20 mouse cellular contexts compared by ENCODE assay signal in the genomic region with DNA sequence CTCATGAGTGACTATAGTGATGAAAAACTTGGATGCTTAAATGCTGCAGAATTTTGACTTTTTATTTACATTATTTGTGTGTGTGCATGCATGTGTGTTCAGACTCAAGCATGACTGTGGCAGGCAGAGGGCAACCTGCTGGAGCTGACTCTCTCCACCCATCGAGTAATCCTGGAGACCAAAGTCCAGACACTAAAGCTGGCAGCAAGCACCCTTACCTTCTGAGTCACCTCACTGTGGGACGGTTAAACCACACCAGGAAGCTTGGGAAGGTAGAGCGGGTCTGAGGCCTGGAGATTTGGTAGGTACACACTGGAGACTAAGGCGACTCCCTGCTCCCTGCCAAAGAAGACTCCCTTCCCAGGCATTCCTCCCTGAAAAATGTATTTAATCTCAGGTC. TPM values are rescaled to one million over a fixed set of nuclear protein-coding genes. Genes with fewer than 3 reads are reported as not detected.
DNase-seq lines count a peak whose midpoint lies in the region; ATAC-seq and TF ChIP-seq lines count a peak whose summit lies in the region.
"Had no signal": no experiment of that assay in that cellular context is flagged by ENCODE, and none has a peak within 500 bp of the region (broad histone marks: within the 10 kb centered on the region; RNA-seq: fewer than 3 reads in every experiment).

No protein-coding gene starts in this region.

- H3K27me3 ChIP-seq in midbrain, embryonic 11.5 days (ENCODE audit: control insufficient read depth, insufficient read depth, low read length), result no peaks in the 10 kb centered on the region
- H3K27me3 ChIP-seq in midbrain, embryonic 16.5 days (ENCODE audit: control insufficient read depth, insufficient read depth, low read depth, low read length), result no peaks in the 10 kb centered on the region
- H3K27me3 ChIP-seq in intestine, embryonic 15.5 days (replicated peaks), result no peaks in the 10 kb centered on the region
- no peaks in the 10 kb centered on the region for H3K27me3 ChIP-seq in stomach, postnatal 0 days (ENCODE audit: control insufficient read depth, insufficient read depth, low read length)
- H3K27me3 ChIP-seq in neural tube, embryonic 15.5 days (replicated peaks), result no peaks in the 10 kb centered on the region
- H3K27me3 ChIP-seq: embryonic facial prominence, embryonic 12.5 days; heart, embryonic 15.5 days had no signal

- no peaks in the 10 kb centered on the region for H3K4me1 ChIP-seq in midbrain, embryonic 11.5 days (ENCODE audit: control insufficient read depth, insufficient read depth, low read length)
- no peaks in the 10 kb centered on the region for H3K4me1 ChIP-seq in midbrain, embryonic 16.5 days (ENCODE audit: control insufficient read depth, insufficient read depth, low read length)
- H3K4me1 ChIP-seq in intestine, embryonic 15.5 days (replicated peaks), result no peaks in the 10 kb centered on the region
- no peaks in the 10 kb centered on the region for H3K4me1 ChIP-seq in stomach, postnatal 0 days (replicated peaks; ENCODE audit: control insufficient read depth, insufficient read depth)
- no peaks in the 10 kb centered on the region for H3K4me1 ChIP-seq in neural tube, embryonic 15.5 days
- H3K4me1 ChIP-seq: embryonic facial prominence, embryonic 12.5 days; heart, embryonic 15.5 days; hindbrain, embryonic 10.5 days had no signal

- H3K4me2 ChIP-seq in midbrain, embryonic 11.5 days, result no peak overlapping the region
- no peak overlapping the region for H3K4me2 ChIP-seq in midbrain, embryonic 16.5 days (ENCODE audit: low read length)
- H3K4me2 ChIP-seq in intestine, embryonic 15.5 days (replicated peaks), result no peak overlapping the region
- no peak overlapping the region for H3K4me2 ChIP-seq in stomach, postnatal 0 days (replicated peaks; ENCODE audit: low read depth)
- no peak overlapping the region for H3K4me2 ChIP-seq in neural tube, embryonic 15.5 days
- H3K4me2 ChIP-seq: embryonic facial prominence, embryonic 12.5 days; heart, embryonic 15.5 days had no signal

- H3K4me3 ChIP-seq in midbrain, embryonic 11.5 days (ENCODE audit: low read depth, low read length), result no peak overlapping the region
- no peak overlapping the region for H3K4me3 ChIP-seq in midbrain, embryonic 16.5 days (ENCODE audit: low read depth, low read length)
- H3K4me3 ChIP-seq in intestine, embryonic 15.5 days (replicated peaks), result no peak overlapping the region
- no peak overlapping the region for H3K4me3 ChIP-seq in stomach, postnatal 0 days (ENCODE audit: low read depth, low read length)
- H3K4me3 ChIP-seq in neural tube, embryonic 15.5 days (replicated peaks), result no peak overlapping the region
- H3K4me3 ChIP-seq: embryonic facial prominence, embryonic 12.5 days; gastrocnemius, adult 2 months; heart, embryonic 15.5 days; hindbrain, embryonic 10.5 days had no signal

- H3K9me3 ChIP-seq in midbrain, embryonic 11.5 days (ENCODE audit: control insufficient read depth, low read length), result no peaks in the 10 kb centered on the region
- 0 out of 2 replicates have a peak, but pooled peaks cover 2% of the 10 kb centered on the region for H3K9me3 ChIP-seq in midbrain, embryonic 16.5 days (replicated peaks; ENCODE audit: control insufficient read depth, low read length, poor library complexity, severe bottlenecking)
- no peaks in the 10 kb centered on the region for H3K9me3 ChIP-seq in intestine, embryonic 15.5 days
- no peaks in the 10 kb centered on the region for H3K9me3 ChIP-seq in stomach, postnatal 0 days (ENCODE audit: control insufficient read depth, low read length)
- no peaks in the 10 kb centered on the region for H3K9me3 ChIP-seq in neural tube, embryonic 15.5 days (replicated peaks)
- H3K9me3 ChIP-seq: embryonic facial prominence, embryonic 12.5 days; heart, embryonic 15.5 days had no signal

- peak; percentile 35 for TF ChIP-seq CTCF in stomach, postnatal 0 days (IDR thresholded peaks at IDR 0.05; ENCODE audit: low read depth)

- TF ChIP-seq EP300 in stomach, postnatal 0 days (optimal IDR thresholded peaks at IDR 0.05), result no peak

- DNase-seq in midbrain, embryonic 11.5 days (ENCODE audit: low spot score, missing footprints), result peak; percentile 31
- DNase-seq in kidney, postnatal 14 days, result peak; percentile 30
- peak; percentile 80 for DNase-seq in stomach, postnatal 0 days (ENCODE audit: low spot score)
- DNase-seq in Muller cell, postnatal 12 days (ENCODE audit: inconsistent ontology term), result no peak
- DNase-seq: adrenal gland, postnatal 14 days; gastrocnemius, adult 2 months; midbrain, embryonic 14.5 days; spleen, adult 18-20 months; thymus, postnatal 25 days had no signal

- ATAC-seq in midbrain, embryonic 11.5 days (ENCODE audit: low FRiP score), result no peak
- no peak for ATAC-seq in midbrain, embryonic 16.5 days
- peak; percentile 98 for ATAC-seq in intestine, embryonic 15.5 days
- peak; percentile 100 for ATAC-seq in stomach, postnatal 0 days (ENCODE audit: low FRiP score, low TSS enrichment)
- no peak for ATAC-seq in monocyte, adult 5-6 weeks (replicated peaks; ENCODE audit: insufficient number of reproducible peaks, low FRiP score, low TSS enrichment, poor library complexity, severe bottlenecking)
- no peak for ATAC-seq in neural tube, embryonic 15.5 days (ENCODE audit: low FRiP score)
- ATAC-seq: activated CD4-positive, CD25-positive, alpha-beta regulatory T cell, adult 4 months; CD4-positive, CD25-positive, alpha-beta regulatory T cell, adult 4 months; lung, postnatal 0 days had no signal

- no peak overlapping the region for H3K9ac ChIP-seq in midbrain, embryonic 11.5 days (ENCODE audit: low read length)
- no peak overlapping the region for H3K9ac ChIP-seq in midbrain, embryonic 16.5 days (ENCODE audit: low read depth, low read length)
- no peak overlapping the region for H3K9ac ChIP-seq in intestine, embryonic 15.5 days
- no peak overlapping the region for H3K9ac ChIP-seq in stomach, postnatal 0 days (ENCODE audit: low read length)
- no peak overlapping the region for H3K9ac ChIP-seq in neural tube, embryonic 15.5 days (replicated peaks)
- H3K9ac ChIP-seq: embryonic facial prominence, embryonic 12.5 days; heart, embryonic 15.5 days; liver, embryonic 14.5 days had no signal

- H3K27ac ChIP-seq in midbrain, embryonic 11.5 days (ENCODE audit: low read depth, low read length), result no peak overlapping the region
- no peak overlapping the region for H3K27ac ChIP-seq in midbrain, embryonic 16.5 days (ENCODE audit: low read length)
- H3K27ac ChIP-seq in intestine, embryonic 15.5 days, result peak overlapping the region; percentile 62; the same call in 1 of the 2 replicates
- no peak overlapping the region; the same call in 1 of the 2 replicates for H3K27ac ChIP-seq in stomach, postnatal 0 days (replicated peaks)
- H3K27ac ChIP-seq in neural tube, embryonic 15.5 days (replicated peaks), result no peak overlapping the region
- H3K27ac ChIP-seq: embryonic facial prominence, embryonic 12.5 days; gastrocnemius, adult 2 months; heart, embryonic 15.5 days; hindbrain, embryonic 10.5 days; liver, embryonic 14.5 days had no signal

- no peaks in the 10 kb centered on the region for H3K36me3 ChIP-seq in midbrain, embryonic 11.5 days (ENCODE audit: control insufficient read depth, insufficient read depth, low read length)
- H3K36me3 ChIP-seq in midbrain, embryonic 16.5 days (ENCODE audit: control insufficient read depth, insufficient read depth, low read length), result peaks cover 8% of the 10 kb centered on the region; the same call in 1 of the 2 replicates
- H3K36me3 ChIP-seq in intestine, embryonic 15.5 days, result 0 out of 2 replicates have a peak, but pooled peaks cover 2% of the 10 kb centered on the region
- H3K36me3 ChIP-seq in stomach, postnatal 0 days (ENCODE audit: control insufficient read depth, insufficient read depth, low read length), result no peaks in the 10 kb centered on the region
- peaks cover 9% of the 10 kb centered on the region for H3K36me3 ChIP-seq in neural tube, embryonic 15.5 days
- H3K36me3 ChIP-seq: embryonic facial prominence, embryonic 12.5 days had no signal

- WGBS in midbrain, embryonic 11.5 days, result 96% methylated on average over 4 of the region's 4 CpGs
- 94% methylated on average over 4 of the region's 4 CpGs for WGBS in midbrain, embryonic 16.5 days
- 59% methylated on average over 4 of the region's 4 CpGs for WGBS in intestine, embryonic 15.5 days
- whole genome bisulfite sequencing in stomach, postnatal 0 days, result 66% methylated on average over 4 of the region's 4 CpGs
- 92% methylated on average over 4 of the region's 4 CpGs for WGBS in neural tube, embryonic 15.5 days

RNA-seq across cellular contexts. Expression of a gene that starts 38.0 kb away (rescaled TPM):
- 61.0 and 63.3 TPM in 2 replicates for polyA plus RNA-seq in midbrain, embryonic 11.5 days (2014; fragmentation: Nextera tagmentation; extraction: Ambion mirVana)
- 70.7 and 82.9 TPM in 2 replicates for polyA plus RNA-seq in midbrain, embryonic 16.5 days (2015; fragmentation: Nextera tagmentation; extraction: Ambion mirVana)
- polyA plus RNA-seq in intestine, embryonic 15.5 days (2015; fragmentation: Nextera tagmentation; extraction: Ambion mirVana), result 49.5 and 53.2 TPM in 2 replicates
- 22.5 and 24.1 TPM in 2 replicates for polyA plus RNA-seq in stomach, postnatal 0 days (2015; fragmentation: Nextera tagmentation; extraction: Ambion mirVana)
- total RNA-seq in monocyte, adult 5-6 weeks (2017), result 57.7 to 83.7 TPM (median 58.3 TPM) in 3 replicates
- polyA plus RNA-seq in neural tube, embryonic 15.5 days (2015; fragmentation: Nextera tagmentation; extraction: Ambion mirVana), result 114 and 124 TPM in 2 replicates

Comparison
In these comparisons a context has a peak if more than half of its experiments do, and no peak if none do; other contexts are left out.
1. ATAC-seq: peak in intestine, embryonic 15.5 days (single experiment) and stomach, postnatal 0 days (single experiment); none in midbrain, embryonic 11.5 days (single experiment), midbrain, embryonic 16.5 days (single experiment), monocyte, adult 5-6 weeks (single experiment) and neural tube, embryonic 15.5 days (single experiment).